Mouse (Mus musculus) frontal cortex, adult (tissue): Measurements from ENCODE around the gene Olfr520.
"Not testable (repeated sequence)": the region's sequence is repeated elsewhere in the genome, so short reads cannot be mapped to it uniquely, and the experiment has no call there.

Experiments used
- ATAC-seq: cut with Nextera tagmentation; 2 replicates; pipeline ENCODE4 v1.9.2; 2017; ENCODE audit warnings: mild to moderate bottlenecking, moderate library complexity, mixed read lengths; ENCODE audit not compliant: low TSS enrichment

The Olfr520 gene

DNA sequence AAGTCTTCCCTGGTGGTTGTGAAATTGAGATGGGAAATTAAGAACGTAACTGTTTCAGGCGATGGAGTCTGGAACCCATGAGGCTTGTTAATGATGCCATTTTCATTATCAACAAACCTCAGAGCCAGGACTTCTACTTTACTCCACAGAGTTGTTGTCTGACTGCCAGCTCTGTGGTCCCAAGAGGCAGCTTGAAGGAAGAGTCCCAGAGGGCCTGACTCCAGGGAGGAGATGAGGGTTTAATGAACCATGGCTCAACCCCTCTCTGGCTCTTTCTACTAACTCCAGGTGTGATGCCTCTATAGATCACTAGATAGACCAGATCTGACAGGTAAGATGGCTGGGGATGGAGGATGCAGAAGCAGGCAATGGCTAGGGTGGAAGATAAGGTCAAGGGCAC, at the start of gene Olfr520:
Gene Olfr520, plus strand, starts transcription at position 301 of the 400 bp plus-strand sequence.
- ATAC-seq, result no peak

DNA sequence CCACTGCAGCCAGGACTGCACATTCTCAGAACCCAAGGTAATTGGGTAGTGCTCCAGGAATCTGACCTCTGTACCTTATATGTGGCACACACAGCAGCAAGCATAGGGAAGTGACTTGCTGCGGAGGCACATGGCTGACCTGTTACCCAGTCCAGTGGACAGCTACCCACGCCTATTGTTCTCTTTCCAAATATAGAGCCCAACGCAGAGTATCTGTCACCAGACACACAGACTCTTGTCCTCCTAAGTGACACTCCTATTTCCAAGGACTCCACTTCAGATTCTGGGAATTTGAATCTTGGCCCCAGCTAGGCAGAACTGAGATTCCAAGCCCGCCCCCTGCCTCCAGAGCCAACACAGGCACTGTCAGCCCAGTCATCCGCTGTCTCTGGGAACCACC, 49.3 kb upstream of the Olfr520 start:
- no peak for ATAC-seq

DNA sequence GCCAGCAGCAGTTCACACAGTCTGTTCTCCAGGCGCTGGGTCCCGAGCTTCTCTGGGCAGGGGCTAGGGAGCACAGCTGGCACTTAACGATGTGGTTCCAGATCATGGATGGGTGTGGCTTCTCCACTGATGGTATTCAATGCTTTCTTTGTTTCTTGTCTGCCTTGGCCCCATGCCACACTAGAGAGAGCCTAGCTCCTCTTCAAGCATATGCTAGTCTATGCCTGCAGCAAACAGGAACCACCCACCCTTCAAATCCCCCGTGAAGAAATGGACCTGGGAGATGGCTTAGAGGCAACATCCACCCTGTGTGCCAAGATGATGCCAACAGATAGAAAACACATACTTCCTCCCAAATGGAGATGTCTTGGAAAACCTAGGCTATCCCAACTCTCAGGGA, 46.0 kb upstream of the Olfr520 start:
- ATAC-seq, result no peak; the same call in 1 of the 2 replicates

- ATAC-seq, result no peak
Observed at GRCm38 (mm10) chr7:99690819-99691218, 39.3 kb upstream of the Olfr520 start.

GRCm38 (mm10) chr7:99692396-99692795, 37.7 kb upstream of the Olfr520 start:
- no peak for ATAC-seq

GRCm38 (mm10) chr7:99693387-99693786, 36.7 kb upstream of the Olfr520 start:
- ATAC-seq, result no peak

DNA sequence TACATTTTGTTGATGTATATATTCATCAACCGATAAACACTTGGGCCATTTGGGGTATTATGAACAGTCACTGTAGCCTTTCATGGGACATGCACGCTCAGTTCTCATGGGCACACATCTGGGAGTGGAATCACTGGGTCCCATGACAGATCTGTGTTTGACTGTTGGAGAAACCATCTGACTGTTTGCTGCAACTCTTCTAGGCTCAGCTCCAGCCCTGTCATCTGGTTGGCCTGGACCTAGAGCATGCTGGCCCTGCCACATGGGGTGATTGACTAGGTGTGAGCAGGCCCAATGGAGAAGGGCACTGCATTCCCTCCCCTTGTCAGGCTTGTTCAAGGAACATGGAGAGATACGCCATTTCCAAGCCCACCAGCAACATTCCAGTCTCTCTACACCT, 36.1 kb upstream of the Olfr520 start:
- no peak for ATAC-seq

- not testable (repeated sequence) for ATAC-seq
Observed at GRCm38 (mm10) chr7:99694424-99694823, 35.6 kb upstream of the Olfr520 start.

DNA sequence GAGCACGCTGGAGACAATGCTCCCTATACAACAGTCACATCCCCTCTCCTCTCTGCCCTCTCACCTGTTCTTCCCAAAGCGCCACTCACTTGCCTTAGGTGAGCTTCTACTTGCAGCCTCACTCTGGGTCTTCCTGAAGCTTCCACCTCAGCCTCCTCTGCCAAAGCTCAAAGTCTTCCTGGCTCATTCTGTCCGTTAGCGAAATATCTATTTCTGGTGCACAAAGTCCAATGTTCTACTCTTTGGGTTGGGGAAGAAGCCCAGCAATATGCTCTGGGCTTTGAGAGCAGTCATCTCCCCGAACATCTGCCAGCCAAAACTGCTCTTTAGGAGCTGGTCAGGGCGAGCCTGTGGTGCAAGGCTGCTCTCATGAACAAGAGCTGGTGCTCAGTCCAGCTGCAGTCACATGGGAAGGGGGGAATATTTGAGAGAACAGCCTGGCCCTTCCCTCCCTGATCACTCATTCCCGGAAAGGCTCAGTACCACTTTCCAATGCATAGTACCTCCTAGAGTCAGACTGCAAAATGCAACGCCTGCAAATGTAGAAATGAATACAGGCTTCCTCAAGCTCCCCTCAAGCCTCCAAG, 34.5 kb upstream of the Olfr520 start:
- ATAC-seq, result no peak

DNA sequence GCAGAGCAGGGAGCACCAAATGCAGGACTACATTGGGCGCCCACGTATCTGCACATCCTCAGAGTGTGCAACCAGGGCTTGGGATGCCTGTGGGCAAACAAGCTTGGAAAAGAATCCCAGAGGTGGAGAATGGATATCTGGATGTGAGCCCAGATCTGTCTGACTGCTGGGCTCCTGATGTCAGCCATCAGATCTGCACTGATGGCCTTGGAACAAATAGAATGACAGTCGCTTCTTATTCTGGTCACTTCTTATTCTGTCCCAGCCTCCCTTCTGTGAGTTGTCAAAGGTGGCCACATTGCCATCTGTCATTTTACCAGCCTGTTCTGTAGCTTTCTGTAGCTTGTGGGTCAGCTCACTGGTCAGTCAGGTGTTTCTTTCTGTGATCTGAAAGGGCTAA, 31.5 kb upstream of the Olfr520 start:
- no peak for ATAC-seq

- no peak for ATAC-seq
Observed at GRCm38 (mm10) chr7:99699106-99699505, 31.0 kb upstream of the Olfr520 start.

DNA sequence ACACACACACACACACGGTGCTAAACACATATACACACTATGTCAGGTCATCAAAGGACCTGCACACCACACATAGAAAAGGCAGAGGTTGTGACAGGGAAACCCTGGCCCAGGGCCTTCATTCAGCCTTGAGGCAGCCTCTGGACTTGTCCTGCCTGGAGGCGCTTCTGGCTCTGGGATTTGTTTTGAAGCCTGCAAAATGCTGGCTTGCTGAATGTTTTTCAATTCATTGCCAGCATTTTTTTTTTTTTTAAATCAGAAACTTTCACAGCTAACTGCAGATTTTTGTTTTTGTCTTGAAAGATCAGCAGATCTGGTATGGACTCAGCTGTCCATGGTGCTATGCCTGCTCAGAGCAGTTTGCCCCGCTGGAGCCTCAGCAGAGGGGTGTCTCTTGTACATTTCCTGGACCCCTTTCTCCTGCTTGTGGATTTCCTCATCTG, 30.3 kb upstream of the Olfr520 start:
- no peak for ATAC-seq

GRCm38 (mm10) chr7:99700641-99701040, 29.4 kb upstream of the Olfr520 start:
- no peak for ATAC-seq

- no peak for ATAC-seq
Observed at GRCm38 (mm10) chr7:99702201-99702600, 27.9 kb upstream of the Olfr520 start.

GRCm38 (mm10) chr7:99704736-99705519, 25.1 kb upstream of the Olfr520 start:
- no peak for ATAC-seq

DNA sequence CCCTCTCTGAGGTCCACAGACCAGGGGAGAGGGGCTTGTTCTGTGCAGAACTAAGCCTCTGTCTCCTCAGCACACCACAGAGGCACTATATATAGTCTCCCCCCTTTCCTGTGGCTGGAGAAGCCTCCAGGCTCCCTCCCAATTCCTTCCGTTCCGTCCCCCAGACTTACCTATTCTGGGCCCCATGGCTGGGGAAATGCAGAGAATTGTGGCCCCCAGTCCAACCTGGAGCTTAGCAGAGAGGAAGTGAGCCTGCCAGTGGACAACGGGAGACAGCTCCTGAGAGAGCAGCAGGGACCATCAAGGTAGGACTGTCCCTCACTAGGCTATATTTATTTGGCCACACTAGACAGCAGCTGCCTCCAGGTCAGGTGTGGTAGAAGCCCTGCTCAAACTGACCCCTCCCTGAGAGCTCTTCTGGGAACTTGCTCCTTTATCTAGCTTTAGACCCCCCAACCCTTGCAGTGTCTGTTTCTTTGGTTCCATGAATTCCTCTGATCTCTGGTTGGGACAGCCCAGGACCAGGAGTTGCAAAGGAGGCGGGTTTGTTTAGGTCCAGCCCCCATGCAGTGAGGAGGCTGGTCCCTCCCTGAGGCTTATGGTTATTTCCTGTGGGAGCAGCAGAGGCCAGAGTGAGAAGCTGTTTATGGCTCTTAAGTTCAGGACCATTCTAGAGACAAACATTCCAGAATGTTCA, 23.6 kb upstream of the Olfr520 start:
- no peak for ATAC-seq

DNA sequence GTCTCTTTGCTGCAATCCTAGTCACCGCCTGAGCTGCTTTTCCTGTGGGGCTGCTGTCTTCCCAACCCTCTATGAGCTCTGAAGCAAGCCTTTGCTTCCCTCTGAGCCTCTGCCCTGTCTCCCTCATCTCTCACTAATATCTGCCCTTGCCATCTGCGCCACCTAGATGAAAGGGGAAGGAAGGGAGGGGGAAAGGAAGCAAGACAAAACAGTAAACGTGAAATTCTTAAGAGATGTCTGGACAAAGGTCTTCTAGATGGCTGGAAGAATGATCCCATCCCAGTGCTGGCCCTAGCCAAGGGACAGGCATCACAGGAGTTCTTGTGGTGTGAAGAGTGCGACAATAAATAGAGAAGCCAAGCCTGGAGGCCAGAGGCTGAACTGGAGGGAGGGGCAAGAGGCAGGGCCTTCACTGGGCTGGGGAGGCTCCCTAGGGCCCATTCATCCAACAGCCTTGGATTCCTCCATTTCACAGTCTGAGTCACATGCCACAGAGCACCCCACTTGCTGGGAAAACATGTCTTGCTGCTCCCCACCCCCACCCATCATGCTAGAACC, 23.0 kb upstream of the Olfr520 start:
- ATAC-seq, result no peak

DNA sequence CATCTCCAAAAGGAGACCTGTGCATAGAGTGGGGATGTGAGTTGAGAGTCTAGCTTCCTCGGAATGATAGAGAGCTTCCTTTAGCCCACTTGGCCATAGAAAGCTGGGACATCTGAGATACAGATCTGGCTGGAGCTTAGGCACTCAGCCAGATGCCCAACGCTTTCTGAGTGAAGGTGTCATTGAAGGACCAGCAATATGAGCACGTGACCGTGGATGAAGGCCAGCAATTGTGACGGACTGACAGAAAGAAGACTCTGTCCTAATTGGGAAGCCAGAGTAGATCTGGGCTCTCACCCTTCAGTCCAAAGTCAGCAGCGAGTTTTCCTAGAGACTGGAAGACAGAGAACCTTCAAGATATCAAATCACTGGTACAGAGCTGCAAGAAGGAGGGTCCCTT, 22.4 kb upstream of the Olfr520 start:
- ATAC-seq, result no peak

DNA sequence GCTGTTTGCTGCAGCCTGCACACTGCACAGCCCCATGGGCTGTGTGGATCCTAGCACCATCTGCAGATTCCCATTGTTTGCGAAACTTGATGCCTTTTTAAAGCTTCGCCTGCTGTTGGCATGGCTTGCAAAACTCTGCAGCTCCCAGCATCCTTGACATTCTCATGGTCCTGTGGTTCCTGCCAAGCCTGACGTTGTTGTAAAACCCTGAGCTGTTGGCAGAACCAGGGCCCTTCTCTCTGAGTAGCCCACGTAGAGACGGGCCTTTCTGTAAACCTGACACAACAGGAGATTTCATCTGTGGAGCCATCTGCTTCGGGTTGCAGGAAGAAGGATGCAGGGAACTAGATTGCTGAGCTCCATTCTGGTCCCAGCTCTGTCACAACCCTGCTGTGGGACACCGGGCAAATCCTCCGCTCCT, 21.8 kb upstream of the Olfr520 start:
- peak; percentile 97 for ATAC-seq

DNA sequence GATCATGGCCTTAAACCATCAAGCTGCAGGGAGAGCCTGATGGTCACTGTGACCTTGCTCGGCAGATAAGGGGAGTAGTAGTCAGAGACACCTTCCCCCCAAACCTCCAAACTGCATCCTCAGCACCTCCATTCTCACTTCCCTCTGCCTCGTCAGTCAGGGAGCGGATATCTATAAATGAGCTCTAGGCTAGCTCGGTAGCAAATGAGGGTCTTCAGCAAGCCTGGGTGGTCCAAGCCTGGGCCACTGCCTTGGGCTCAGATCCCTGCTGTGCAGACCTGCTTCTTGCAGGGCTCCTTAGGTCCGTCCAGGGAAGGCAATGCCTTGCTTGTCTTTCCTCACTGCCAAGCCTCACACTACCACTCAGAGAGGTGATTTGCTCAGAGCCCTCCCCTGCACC, 21.3 kb upstream of the Olfr520 start:
- peak; percentile 14; the same call in 1 of the 2 replicates for ATAC-seq

DNA sequence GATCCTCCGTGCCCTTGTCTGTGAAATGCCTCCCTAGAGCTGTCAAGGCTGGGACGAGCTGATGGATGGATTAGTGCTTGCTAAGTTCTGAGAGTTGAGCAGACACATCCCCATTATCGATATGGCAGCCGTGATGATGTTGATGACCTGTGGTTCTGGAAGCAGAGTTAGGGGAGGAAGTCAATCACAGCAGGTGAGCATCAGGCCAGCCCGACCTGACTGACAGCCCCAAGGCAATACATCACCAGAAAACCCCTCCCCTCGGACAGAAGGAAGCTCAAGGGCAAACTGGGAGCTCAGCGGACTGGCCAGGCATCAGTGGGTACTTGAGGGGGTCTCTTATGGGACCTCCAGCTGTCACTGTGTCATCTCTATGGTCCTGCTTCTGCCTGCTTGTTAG, 20.1 kb upstream of the Olfr520 start:
- no peak for ATAC-seq

DNA sequence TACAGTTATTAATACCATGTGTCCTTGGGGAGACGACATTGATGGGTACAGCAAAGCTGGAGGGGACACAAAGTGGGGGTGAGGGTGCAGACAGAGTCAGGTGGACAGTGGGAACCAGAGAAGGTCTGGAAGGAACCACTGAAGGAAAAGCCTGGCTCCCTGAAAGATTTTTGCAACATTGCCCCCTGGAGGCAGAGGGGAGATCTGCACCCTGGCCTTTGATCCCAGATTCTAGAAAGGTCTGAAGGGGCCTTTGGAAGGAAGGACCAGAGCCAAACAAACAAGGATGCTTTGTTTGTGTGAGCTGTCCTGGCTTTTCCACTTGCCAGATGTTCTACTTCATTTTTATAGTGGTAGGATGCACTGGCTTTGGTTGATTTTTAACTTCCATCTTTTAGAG, 19.6 kb upstream of the Olfr520 start:
- no peak for ATAC-seq

DNA sequence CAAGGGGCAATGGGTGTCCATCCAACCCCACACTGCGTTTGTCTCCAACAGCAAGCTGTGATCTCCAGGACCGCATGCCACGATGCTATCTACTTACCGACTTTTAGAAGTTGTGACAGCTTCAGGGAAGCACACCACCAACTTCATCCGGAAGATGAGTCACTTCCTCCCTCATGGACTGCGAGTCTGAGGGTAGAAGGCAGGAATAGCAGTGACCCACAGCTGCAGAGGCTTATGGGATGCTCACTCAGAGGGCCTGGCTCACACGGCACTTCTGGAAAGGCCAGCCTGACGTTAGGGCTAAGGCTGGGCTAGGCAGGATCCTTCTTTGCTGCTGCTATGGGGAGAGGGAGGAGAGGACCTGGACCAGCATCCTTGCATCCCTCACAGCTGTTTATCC, 18.9 kb upstream of the Olfr520 start, which contains the start of gene Slco2b1:
Gene Slco2b1, minus strand, starts transcription at position 175 of the 400 bp plus-strand sequence.
- no peak for ATAC-seq
